Mouse (Mus musculus) layer of hippocampus, adult 9-10 months (tissue): ENCODE results near the gene Tprkb.
"Not testable (repeated sequence)": the region's sequence is repeated elsewhere in the genome, so short reads cannot be mapped to it uniquely, and the experiment has no call there.

Experiments
- DNase-seq: peaks from one replicate; pipeline ENCODE4 v3.0.0; 2022; ENCODE audit warnings: low spot score

Gene Tprkb

DNA sequence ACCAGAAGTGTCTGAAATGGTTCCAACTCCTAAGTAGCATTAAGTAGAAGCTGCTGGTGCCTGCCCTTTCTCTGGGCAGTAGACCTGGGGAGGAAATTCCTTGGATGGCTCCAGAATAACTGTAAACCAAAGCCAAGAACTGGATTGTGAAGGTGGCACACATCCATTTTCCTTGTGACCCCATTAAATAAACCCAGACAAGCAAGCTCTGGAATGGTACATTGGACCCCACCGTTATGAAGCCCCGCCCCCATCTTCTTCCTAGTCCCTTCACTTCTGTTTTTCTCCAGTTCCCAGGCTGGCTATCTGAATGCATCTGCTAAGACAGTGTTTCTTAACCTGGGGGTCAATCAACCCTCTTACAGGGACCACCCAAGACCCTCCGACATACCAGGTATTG is at the start of gene Tprkb:
TSS of gene Tprkb (plus strand) at position 279 of the 400 bp plus-strand sequence.
- DNase-seq = no peak

GRCm38 (mm10) chr6:85862565-85862964 is 49.1 kb upstream of the Tprkb start:
- DNase-seq = no peak

- no peak for DNase-seq
These were observed 48.5 kb upstream of the Tprkb start for GRCm38 (mm10) chr6:85863136-85863535.

GRCm38 (mm10) chr6:85863840-85864239 is 47.8 kb upstream of the Tprkb start:
- DNase-seq = no peak

DNA sequence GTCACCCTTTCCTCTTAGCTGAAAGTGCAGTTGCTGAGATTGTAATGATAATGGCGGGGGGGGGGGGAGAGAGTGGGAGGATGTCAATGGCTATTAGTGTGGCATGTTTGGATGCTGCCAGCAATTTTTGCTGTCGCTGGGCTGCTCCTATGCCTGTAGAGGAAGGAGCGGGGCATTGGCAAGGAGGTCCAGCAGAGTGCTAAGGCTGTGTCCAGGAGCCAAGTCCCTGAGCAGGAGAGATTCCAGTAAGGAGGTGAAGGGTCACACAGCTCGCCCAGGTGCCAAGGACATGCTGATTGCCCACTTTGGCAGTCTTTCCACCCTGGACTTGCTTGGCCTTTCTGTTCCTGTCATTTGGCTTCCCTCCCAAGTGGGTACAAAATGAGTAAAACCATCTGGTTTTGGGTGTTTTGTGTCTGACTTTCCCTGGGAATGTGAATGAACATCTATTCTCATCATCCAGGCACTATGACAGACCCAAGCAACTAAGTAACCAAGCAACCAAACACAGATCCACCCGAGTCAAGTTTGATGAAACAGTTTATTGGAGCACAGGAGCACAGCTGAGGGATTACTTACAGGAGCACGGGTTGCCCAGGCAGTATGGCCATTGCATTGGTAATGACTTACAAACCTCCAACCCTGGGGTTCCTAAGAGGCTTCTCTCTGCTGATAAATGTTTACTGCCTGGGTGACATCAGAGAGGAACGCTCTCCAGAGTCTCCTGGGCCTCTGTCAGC is 46.6 kb upstream of the Tprkb start:
- not testable (repeated sequence) for DNase-seq

GRCm38 (mm10) chr6:85866166-85866565 is 45.5 kb upstream of the Tprkb start:
- DNase-seq = not testable (repeated sequence)

DNA sequence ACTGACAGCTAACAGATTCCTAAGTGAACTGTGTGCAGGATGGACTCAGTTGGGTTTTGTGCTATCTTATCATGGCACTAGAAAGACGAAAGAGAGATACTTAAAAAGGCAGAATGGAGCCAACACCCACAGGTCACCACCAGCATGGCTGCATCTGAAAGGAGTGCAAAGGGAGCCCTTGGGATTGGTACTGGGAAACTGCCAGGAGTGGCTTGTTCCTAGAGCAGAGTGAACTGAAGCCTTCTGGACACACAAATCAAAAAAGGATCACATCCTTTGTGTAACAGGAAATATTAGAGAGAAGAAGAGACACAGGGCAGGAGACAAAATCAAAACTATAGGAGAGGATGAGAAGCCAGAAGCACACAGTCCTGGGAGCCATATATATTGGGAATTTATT is 44.7 kb upstream of the Tprkb start:
- DNase-seq = not testable (repeated sequence)

- DNase-seq = no peak
These were observed 43.7 kb upstream of the Tprkb start for GRCm38 (mm10) chr6:85867726-85868690.

- DNase-seq = not testable (repeated sequence)
These were observed 42.7 kb upstream of the Tprkb start, which contains the start of gene Nat8f2 for GRCm38 (mm10) chr6:85869006-85869405. TSS of gene Nat8f2 (minus strand) at chr6:85869158.

GRCm38 (mm10) chr6:85883246-85883645 is 28.4 kb upstream of the Tprkb start:
- DNase-seq = not testable (repeated sequence)

- no peak for DNase-seq
These were observed 27.4 kb upstream of the Tprkb start for GRCm38 (mm10) chr6:85884311-85884710.

- DNase-seq = no peak
These were observed 22.7 kb upstream of the Tprkb start for GRCm38 (mm10) chr6:85888961-85889360.

- not testable (repeated sequence) for DNase-seq
These were observed 16.5 kb upstream of the Tprkb start for GRCm38 (mm10) chr6:85895061-85895648.

DNA sequence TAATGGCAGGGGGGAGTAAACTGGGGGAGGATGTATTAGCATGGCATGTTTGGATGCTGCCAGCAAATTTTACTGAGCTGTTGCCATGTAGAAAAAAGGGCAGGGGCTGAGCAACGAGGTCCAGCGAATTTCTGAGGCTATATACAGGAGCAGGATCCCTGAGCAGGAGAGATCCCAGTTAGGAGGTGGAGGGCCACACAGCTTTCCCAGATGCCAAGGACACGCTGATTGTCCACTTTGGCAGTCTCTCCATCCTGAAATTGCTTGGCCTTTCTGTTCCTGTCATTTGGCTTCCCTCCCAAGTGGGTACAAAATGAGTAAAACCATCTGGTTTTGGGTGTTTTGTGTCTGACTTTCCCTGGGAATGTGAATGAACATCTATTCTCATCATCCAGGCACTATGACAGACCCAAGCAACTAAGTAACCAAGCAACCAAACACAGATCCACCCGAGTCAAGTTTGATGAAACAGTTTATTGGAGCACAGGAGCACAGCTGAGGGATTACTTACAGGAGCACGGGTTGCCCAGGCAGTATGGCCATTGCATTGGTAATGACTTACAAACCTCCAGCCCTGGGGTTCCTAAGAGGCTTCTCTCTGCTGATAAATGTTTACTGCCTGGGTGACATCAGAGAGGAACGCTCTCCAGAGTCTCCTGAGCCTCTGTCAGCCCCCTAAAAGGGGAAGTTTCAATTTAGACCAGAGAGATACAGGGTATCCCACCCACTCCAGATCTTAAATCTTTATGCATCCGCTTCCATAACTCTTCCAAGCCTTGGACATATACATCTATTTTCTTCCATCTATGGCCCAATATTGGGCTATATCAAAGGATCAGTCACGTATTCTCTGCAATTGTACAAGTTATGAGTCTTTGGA is 12.8 kb upstream of the Tprkb start:
- not testable (repeated sequence) for DNase-seq

DNA sequence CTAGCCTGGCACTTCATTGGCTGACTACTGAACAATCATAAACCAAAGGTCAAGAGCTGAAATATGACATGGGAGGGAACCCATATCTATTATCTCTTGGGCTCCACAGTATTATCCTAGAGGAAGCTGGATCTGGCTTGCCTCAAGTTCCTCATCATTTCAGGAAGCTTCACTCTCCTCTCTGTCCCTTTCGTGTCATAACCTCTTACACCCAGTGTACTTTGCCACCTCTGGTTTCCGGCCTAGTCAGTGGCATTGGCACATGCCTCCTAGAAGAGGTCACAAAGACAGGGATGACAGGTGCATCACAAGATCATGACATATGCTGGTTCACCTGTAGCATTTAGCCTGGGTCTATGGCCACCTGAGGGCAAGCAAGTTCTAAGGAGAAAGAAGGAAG is 9.4 kb upstream of the Tprkb start:
- no peak for DNase-seq

- peak; percentile 74 for DNase-seq
These were observed 7.0 kb upstream of the Tprkb start, which contains the start of gene Nat8f4 for GRCm38 (mm10) chr6:85904642-85905061. TSS of gene Nat8f4 (minus strand) at chr6:85904884.

DNA sequence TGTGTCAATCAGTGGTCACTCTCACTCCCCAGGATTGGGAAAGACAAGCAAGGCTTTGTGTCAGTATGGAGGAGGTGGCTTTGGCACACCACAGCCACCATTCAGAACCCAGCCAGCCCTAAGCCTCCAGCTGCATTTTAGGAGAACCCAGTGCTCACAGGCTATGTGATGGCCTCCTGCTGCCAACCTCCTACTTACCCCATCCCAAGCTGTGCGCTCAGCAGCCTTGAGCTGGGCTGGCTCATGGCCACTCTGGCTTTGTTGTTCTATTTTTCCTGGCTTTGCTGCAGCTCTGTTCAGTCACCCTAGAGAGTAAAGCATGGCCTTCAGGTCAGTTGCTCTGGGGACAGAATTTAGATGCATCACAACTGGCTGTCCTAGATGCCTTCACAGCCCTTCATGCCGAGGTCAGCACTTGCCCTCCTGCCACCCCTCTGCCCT is 4.7 kb upstream of the Tprkb start:
- DNase-seq = peak; percentile 46

DNA sequence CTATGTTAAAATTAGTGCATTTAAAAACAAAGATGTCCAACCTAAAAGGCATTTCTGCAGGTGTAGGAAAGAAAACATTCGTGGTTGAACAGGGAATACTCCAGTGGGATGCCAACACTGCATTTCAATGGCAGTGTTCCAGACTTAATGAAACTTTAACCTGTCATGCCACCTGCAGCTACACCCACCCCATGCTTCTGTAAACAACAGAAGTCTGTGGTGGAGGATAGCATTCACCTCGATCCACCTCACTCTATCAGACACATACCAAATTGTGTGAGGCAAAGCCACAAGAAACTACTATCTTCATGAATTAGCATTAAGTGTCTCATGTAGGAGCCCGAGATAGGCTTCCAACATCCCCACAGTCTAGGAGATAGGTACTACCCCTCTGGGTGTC is 3.3 kb upstream of the Tprkb start:
- DNase-seq = no peak

DNA sequence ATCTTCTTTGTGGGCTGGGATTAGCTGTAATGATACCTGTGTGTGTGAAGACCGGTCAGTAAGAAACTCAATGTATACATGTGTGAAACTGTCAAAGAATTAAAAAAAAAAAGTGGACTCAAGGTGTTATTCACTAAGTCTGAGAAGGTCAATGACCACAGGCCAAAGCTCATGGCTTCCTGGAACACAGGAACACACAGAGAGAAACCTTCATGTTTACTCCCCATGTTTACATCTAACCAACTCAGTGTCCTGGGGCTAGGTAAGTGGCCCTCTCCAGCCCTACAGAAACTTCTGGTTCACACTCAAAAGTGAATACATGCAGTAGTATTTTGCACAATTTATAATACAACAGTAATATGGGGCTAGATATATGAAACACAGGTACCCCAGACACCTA is 2.0 kb upstream of the Tprkb start:
- DNase-seq = no peak

DNA sequence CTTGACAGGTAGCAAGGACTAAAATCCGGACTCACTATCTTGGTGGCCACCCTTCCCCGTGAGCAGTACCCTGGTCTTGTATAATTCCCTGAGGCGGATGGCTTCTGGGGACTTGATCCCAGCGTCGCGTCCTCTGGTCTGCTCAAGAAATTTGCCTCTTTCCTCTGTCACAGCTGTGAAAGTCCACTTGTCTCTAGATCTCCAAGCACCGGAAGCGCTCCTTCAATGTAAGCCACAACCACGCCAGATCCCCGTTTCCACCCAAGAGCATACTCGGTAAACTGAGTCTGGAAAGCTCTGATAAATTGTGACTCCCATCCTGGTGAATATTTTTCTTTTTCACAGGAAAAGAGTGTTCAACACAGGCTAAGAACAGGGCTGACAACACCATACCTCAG is 3.5 kb downstream of the Tprkb start:
- DNase-seq = no peak
